Mouse (Mus musculus) liver, embryonic 13.5 days (tissue): ENCODE data around the gene Itln1. TPM values are rescaled to one million over a fixed set of nuclear protein-coding genes. Genes with fewer than 3 reads are reported as not detected.

Experiments
- polyA plus RNA-seq: library from polyadenylated mRNA; unstranded; fragments of >200 nt; fragmentation: Nextera tagmentation; extraction: Ambion mirVana; gene quantifications from 2 replicates; pipeline ENCODE4 v1.2.1, GENCODE M21; 2015

Itln1 gene
- polyA plus RNA-seq, 1 experiment from 2014 or later = not detected

Other genes starting within 250 kb of the Itln1 start
- 25.8 and 26.7 TPM in 2 replicates for gene Usp21, start 247.3 kb downstream of the Itln1 start, polyA plus RNA-seq
- gene Ufc1, start 240.3 kb downstream of the Itln1 start, polyA plus RNA-seq = 53.3 and 57.1 TPM in 2 replicates
- gene Dedd, start 206.1 kb downstream of the Itln1 start, polyA plus RNA-seq = 20.3 and 22.7 TPM in 2 replicates
- 24.1 and 29.1 TPM in 2 replicates for gene Nit1, start 189.6 kb downstream of the Itln1 start, polyA plus RNA-seq
- 60.9 and 66.8 TPM in 2 replicates for gene Pfdn2, start 189.6 kb downstream of the Itln1 start, polyA plus RNA-seq
- gene Klhdc9, start 174.5 kb downstream of the Itln1 start, polyA plus RNA-seq = 0.13 and 0.18 TPM in 2 replicates
- 0.08 and 0.14 TPM in 2 replicates for gene Nectin4, start 165.2 kb downstream of the Itln1 start, polyA plus RNA-seq
- 3.3 and 3.8 TPM in 2 replicates for gene Arhgap30, start 146.3 kb downstream of the Itln1 start, polyA plus RNA-seq
- 20.9 and 25.3 TPM in 2 replicates for gene Usf1, start 124.0 kb downstream of the Itln1 start, polyA plus RNA-seq
- 1.3 and 1.6 TPM in 2 replicates for gene Tstd1, start 116.4 kb downstream of the Itln1 start, polyA plus RNA-seq
- gene F11r, start 97.8 kb downstream of the Itln1 start, polyA plus RNA-seq = 20.6 and 24.3 TPM in 2 replicates
- 3.5 and 3.7 TPM in 2 replicates for gene Alyref2, start 31.8 kb downstream of the Itln1 start, polyA plus RNA-seq
- 0.37 and 0.46 TPM in 2 replicates for gene Cd244a, start 23.9 kb upstream of the Itln1 start, polyA plus RNA-seq
- gene Ly9, start 72.1 kb upstream of the Itln1 start, polyA plus RNA-seq = 0.95 and 1.4 TPM in 2 replicates
- not detected in 2 replicates for gene Slamf7, start 117.7 kb upstream of the Itln1 start, polyA plus RNA-seq
- 10.3 and 11.2 TPM in 2 replicates for gene Cd48, start 146.7 kb upstream of the Itln1 start, polyA plus RNA-seq
- 2.4 and 2.7 TPM in 2 replicates for gene Slamf1, start 231.8 kb upstream of the Itln1 start, polyA plus RNA-seq